Mouse (Mus musculus) thymus, postnatal 10 days (tissue): ENCODE data around the gene Gucy2g.
A peak's percentile ranks its signal among the peaks of the same experiment; 100 is the strongest.

Source experiments
- DNase-seq, 2 experiments: peaks; one replicate each; pipeline ENCODE4 v3.0.0; 2021; ENCODE audit warnings: low spot score in 2 of 2

Gene Gucy2g

GRCm38 (mm10) chr19:55247991-55248520 lies 7.0 kb upstream of the Gucy2g start:
- DNase-seq: no peak

GRCm38 (mm10) chr19:55247563-55247962 lies 6.5 kb upstream of the Gucy2g start:
- DNase-seq: no peak

GRCm38 (mm10) chr19:55244791-55245231 lies 3.8 kb upstream of the Gucy2g start:
- DNase-seq: no peak

GRCm38 (mm10) chr19:55239766-55240426 lies 1.1 kb downstream of the Gucy2g start:
- no peak for DNase-seq

- DNase-seq: no peak
These were observed 4.5 kb downstream of the Gucy2g start for GRCm38 (mm10) chr19:55236564-55236963.

GRCm38 (mm10) chr19:55236026-55236425 lies 5.0 kb downstream of the Gucy2g start:
- DNase-seq: no peak

GRCm38 (mm10) chr19:55232136-55232535 lies 8.9 kb downstream of the Gucy2g start:
- DNase-seq: no peak

GRCm38 (mm10) chr19:55231081-55231480 lies 10.0 kb downstream of the Gucy2g start:
- DNase-seq: no peak

GRCm38 (mm10) chr19:55227135-55227534 lies 13.9 kb downstream of the Gucy2g start:
- no peak for DNase-seq

- no peak for DNase-seq
These were observed 14.4 kb downstream of the Gucy2g start for GRCm38 (mm10) chr19:55226621-55227020.

- DNase-seq: no peak
These were observed 18.8 kb downstream of the Gucy2g start for GRCm38 (mm10) chr19:55222268-55222667.

GRCm38 (mm10) chr19:55221208-55221607 lies 19.8 kb downstream of the Gucy2g start:
- no peak for DNase-seq

GRCm38 (mm10) chr19:55219359-55219758 lies 21.7 kb downstream of the Gucy2g start:
- DNase-seq: no peak

GRCm38 (mm10) chr19:55218741-55219221 lies 22.3 kb downstream of the Gucy2g start:
- no peak for DNase-seq

GRCm38 (mm10) chr19:55218192-55218739 lies 22.8 kb downstream of the Gucy2g start:
- peak; percentile 60 to 84 for DNase-seq

- no peak for DNase-seq
These were observed 23.7 kb downstream of the Gucy2g start for GRCm38 (mm10) chr19:55217365-55217764.

GRCm38 (mm10) chr19:55216876-55217275 lies 24.2 kb downstream of the Gucy2g start:
- DNase-seq: no peak

GRCm38 (mm10) chr19:55213617-55214340 lies 27.3 kb downstream of the Gucy2g start:
- no peak for DNase-seq

GRCm38 (mm10) chr19:55211698-55212097 lies 29.3 kb downstream of the Gucy2g start:
- no peak for DNase-seq

- DNase-seq: no peak
These were observed 32.0 kb downstream of the Gucy2g start for GRCm38 (mm10) chr19:55209084-55209483.

GRCm38 (mm10) chr19:55208654-55209053 lies 32.4 kb downstream of the Gucy2g start:
- no peak for DNase-seq

- no peak for DNase-seq
These were observed 33.1 kb downstream of the Gucy2g start for GRCm38 (mm10) chr19:55207746-55208538.
